Mouse (Mus musculus) midbrain, embryonic 14.5 days (tissue): ENCODE measurements around the gene Nmt2. TPM values are rescaled to one million over a fixed set of nuclear protein-coding genes. Genes with fewer than 3 reads are reported as not detected.
A peak's percentile ranks its signal among the peaks of the same experiment; 100 is the strongest.

Experiments
- ATAC-seq: fragments of 200-750 bp; cut with Nextera tagmentation; 2 replicates; pipeline ENCODE4 v1.8.0; 2017; ENCODE audit warnings: moderate number of reproducible peaks, moderate library complexity; ENCODE audit not compliant: low FRiP score, low TSS enrichment
- DNase-seq: peaks from one replicate; pipeline ENCODE4 v3.0.0-alpha.2; 2015
- H3K27ac ChIP-seq: fragments of 300-500 bp; sonication (generic); replicated peaks from 2 replicates; pipeline ENCODE4 v1.5.1; 2014; ENCODE audit warnings: mild to moderate bottlenecking, low read depth, low read length, moderate library complexity
- H3K27me3 ChIP-seq: fragments of 300-500 bp; sonication (generic); 2 replicates; pipeline ENCODE4 v1.6.1; 2014; ENCODE audit warnings: low read length, control low read depth, mixed read lengths; ENCODE audit not compliant: control insufficient read depth, insufficient read depth
- H3K36me3 ChIP-seq: fragments of 300-500 bp; sonication (generic); 2 replicates; pipeline ENCODE4 v1.6.1; 2014; ENCODE audit warnings: low read length, control low read depth; ENCODE audit not compliant: control insufficient read depth, insufficient read depth
- H3K4me1 ChIP-seq: fragments of 300-500 bp; sonication (generic); 2 replicates; pipeline ENCODE4 v1.6.1; 2014; ENCODE audit warnings: mild to moderate bottlenecking, antibody characterized with exemption, low read length, control low read depth; ENCODE audit not compliant: control insufficient read depth, insufficient read depth
- H3K4me2 ChIP-seq: fragments of 300-500 bp; sonication (generic); 2 replicates; pipeline ENCODE4 v1.6.1; 2014; ENCODE audit warnings: mild to moderate bottlenecking, low read length, moderate library complexity
- H3K4me3 ChIP-seq: fragments of 300-500 bp; sonication (generic); replicated peaks from 2 replicates; pipeline ENCODE4 v1.5.1; 2014; ENCODE audit warnings: low read depth, low read length
- H3K9ac ChIP-seq: fragments of 300-500 bp; sonication (generic); replicated peaks from 2 replicates; pipeline ENCODE4 v1.6.1; 2014; ENCODE audit warnings: mild to moderate bottlenecking, low read length, moderate library complexity
- H3K9me3 ChIP-seq: fragments of 300-500 bp; sonication (generic); 2 replicates; pipeline ENCODE4 v1.6.1; 2016; ENCODE audit warnings: low read length, control low read depth, mixed read lengths; ENCODE audit not compliant: control insufficient read depth
- WGBS: fragments of 180-500 bp; shearing (Covaris S2); extraction: QIAGEN DNeasy Blood & Tissue Kit; methylation state at CpG from one replicate; pipeline ENCODE4 v1.1.7; 2014; 5-methylcytosine and 5-hydroxymethylcytosine counted together
- polyA plus RNA-seq: library from polyadenylated mRNA; unstranded; fragments of >200 nt; fragmentation: Nextera tagmentation; extraction: Ambion mirVana; gene quantifications from 2 replicates; pipeline ENCODE4 v1.2.1, GENCODE M21; 2014

The Nmt2 gene
- polyA plus RNA-seq, 1 experiment from 2014 or later = 112 TPM

GRCm38 (mm10) chr2:3305426-3306025 is 21.5 kb downstream of the Nmt2 start:
- DNase-seq = no peak
- no peak for ATAC-seq
- WGBS = 95% methylated on average over 3 of the region's 3 CpGs
- Histone ChIP-seq H3K9me3 (no peaks in the 10 kb centered on the region), H3K27me3 (no peaks in the 10 kb centered on the region), H3K4me3 (no peak overlapping the region), H3K9ac (no peak overlapping the region), H3K27ac (no peak overlapping the region), H3K4me2 (no peak overlapping the region), H3K36me3 (peaks cover 32% of the 10 kb centered on the region), H3K4me1 (no peaks in the 10 kb centered on the region)

GRCm38 (mm10) chr2:3323132-3323531 is 39.1 kb downstream of the Nmt2 start:
- H3K4me3 ChIP-seq = no peak overlapping the region
- peaks cover 72% of the 10 kb centered on the region for H3K36me3 ChIP-seq
- no peaks in the 10 kb centered on the region for H3K9me3 ChIP-seq
- no peak overlapping the region for H3K27ac ChIP-seq
- H3K9ac ChIP-seq = no peak overlapping the region
- no peak overlapping the region for H3K4me2 ChIP-seq
- WGBS = 87% methylated on average over 2 of the region's 2 CpGs
- no peaks in the 10 kb centered on the region for H3K4me1 ChIP-seq
- H3K27me3 ChIP-seq = no peaks in the 10 kb centered on the region
- DNase-seq = no peak
- no peak for ATAC-seq

- peaks cover 74% of the 10 kb centered on the region for H3K36me3 ChIP-seq
- no peaks in the 10 kb centered on the region for H3K9me3 ChIP-seq
- WGBS = 94% methylated on average over 7 of the region's 7 CpGs
- DNase-seq (no peak), ATAC-seq (no peak)
- no peak overlapping the region for H3K27ac ChIP-seq
- H3K4me2 ChIP-seq = no peak overlapping the region
- no peak overlapping the region for H3K4me3 ChIP-seq
- no peak overlapping the region for H3K9ac ChIP-seq
- H3K4me1 ChIP-seq = no peaks in the 10 kb centered on the region
- H3K27me3 ChIP-seq = no peaks in the 10 kb centered on the region
These were observed 40.5 kb downstream of the Nmt2 start for GRCm38 (mm10) chr2:3324381-3325130.

GRCm38 (mm10) chr2:3326547-3326946 is 42.5 kb downstream of the Nmt2 start:
- ATAC-seq (no peak), DNase-seq (no peak)
- Histone ChIP-seq H3K4me2 (no peak overlapping the region), H3K36me3 (peaks cover 66% of the 10 kb centered on the region), H3K4me1 (peaks cover 6% of the 10 kb centered on the region), H3K9ac (no peak overlapping the region), H3K4me3 (no peak overlapping the region), H3K27ac (no peak overlapping the region), H3K27me3 (no peaks in the 10 kb centered on the region), H3K9me3 (no peaks in the 10 kb centered on the region)
- WGBS = 96% methylated on average over 1 of the region's 1 CpGs

- ATAC-seq (no peak), DNase-seq (peak; percentile 75)
- Histone ChIP-seq H3K9me3 (no peaks in the 10 kb centered on the region), H3K4me3 (no peak overlapping the region), H3K9ac (no peak overlapping the region), H3K27me3 (no peaks in the 10 kb centered on the region), H3K27ac (no peak overlapping the region), H3K36me3 (peaks cover 60% of the 10 kb centered on the region), H3K4me1 (peaks cover 7% of the 10 kb centered on the region), H3K4me2 (no peak overlapping the region)
- 27% methylated on average over 1 of the region's 1 CpGs for WGBS
These were observed 43.3 kb downstream of the Nmt2 start for GRCm38 (mm10) chr2:3327351-3327750.

- ATAC-seq (no peak), DNase-seq (no peak)
- WGBS = 86% methylated on average over 5 of the region's 5 CpGs
- no peaks in the 10 kb centered on the region for H3K27me3 ChIP-seq
- H3K36me3 ChIP-seq = peaks cover 26% of the 10 kb centered on the region
- peaks cover 14% of the 10 kb centered on the region for H3K4me1 ChIP-seq
- H3K4me3 ChIP-seq = peak overlapping the region; percentile 60; the same call in 1 of the 2 replicates
- H3K9ac ChIP-seq = peak overlapping the region; percentile 66
- H3K9me3 ChIP-seq = no peaks in the 10 kb centered on the region
- H3K27ac ChIP-seq = no peak overlapping the region
- peak overlapping the region; percentile 62 for H3K4me2 ChIP-seq
These were observed 47.2 kb downstream of the Nmt2 start for GRCm38 (mm10) chr2:3331071-3331703.

GRCm38 (mm10) chr2:3332056-3332455 is 48.0 kb downstream of the Nmt2 start:
- Histone ChIP-seq H3K4me1 (peaks cover 14% of the 10 kb centered on the region), H3K36me3 (peaks cover 21% of the 10 kb centered on the region), H3K4me2 (peak overlapping the region; percentile 62), H3K27ac (peak overlapping the region; percentile 77), H3K9ac (peak overlapping the region; percentile 66), H3K27me3 (no peaks in the 10 kb centered on the region), H3K9me3 (no peaks in the 10 kb centered on the region), H3K4me3 (peak overlapping the region; percentile 60)
- DNase-seq (no peak), ATAC-seq (no peak)
- WGBS = 2% methylated on average over 21 of the region's 21 CpGs

- Histone ChIP-seq H3K36me3 (peaks cover 19% of the 10 kb centered on the region), H3K27me3 (no peaks in the 10 kb centered on the region), H3K9ac (peak within 1 kb of the TSS; percentile 66), H3K27ac (peak within 1 kb of the TSS; percentile 84), H3K9me3 (no peaks in the 10 kb centered on the region), H3K4me1 (peaks cover 14% of the 10 kb centered on the region), H3K4me2 (peak within 1 kb of the TSS; percentile 62), H3K4me3 (peak within 1 kb of the TSS; percentile 60)
- 0% methylated on average over 45 of the region's 45 CpGs for WGBS
- DNase-seq (peak; percentile 98), ATAC-seq (peak; percentile 98)
These were observed 48.7 kb downstream of the Nmt2 start, which contains the start of gene Rpp38 for GRCm38 (mm10) chr2:3332484-3333242. TSS of gene Rpp38 (minus strand) at chr2:3332643.
